Mouse (Mus musculus) hindbrain, embryonic 14.5 days (tissue): ENCODE data around the gene Btbd8. TPM values are rescaled to one million over a fixed set of nuclear protein-coding genes. Genes with fewer than 3 reads are reported as not detected.

Experiments
- ATAC-seq: fragments of 200-750 bp; cut with Nextera tagmentation; 2 replicates; pipeline ENCODE4 v1.8.0; 2017; ENCODE audit warnings: moderate number of reproducible peaks, mild to moderate bottlenecking, moderate TSS enrichment, moderate library complexity; ENCODE audit not compliant: low FRiP score
- DNase-seq: peaks from one replicate; pipeline ENCODE4 v3.0.0-alpha.2; 2015; ENCODE audit warnings: low spot score
- H3K27ac ChIP-seq: fragments of 300-500 bp; sonication (generic); 2 replicates; pipeline ENCODE4 v1.5.1; 2014; ENCODE audit warnings: mild to moderate bottlenecking, moderate library complexity
- H3K27me3 ChIP-seq: fragments of 300-500 bp; sonication (generic); 2 replicates; pipeline ENCODE4 v1.6.1; 2014; ENCODE audit warnings: mild to moderate bottlenecking, low read length, mixed read lengths; ENCODE audit not compliant: control insufficient read depth, insufficient read depth
- H3K36me3 ChIP-seq: fragments of 300-500 bp; sonication (generic); replicated peaks from 2 replicates; pipeline ENCODE4 v1.6.1; 2014; ENCODE audit not compliant: control insufficient read depth, insufficient read depth
- H3K4me1 ChIP-seq: fragments of 300-500 bp; sonication (generic); replicated peaks from 2 replicates; pipeline ENCODE4 v1.6.1; 2014; ENCODE audit warnings: antibody characterized with exemption, low read length, mixed read lengths; ENCODE audit not compliant: control insufficient read depth, insufficient read depth
- H3K4me2 ChIP-seq: fragments of 300-500 bp; sonication (generic); replicated peaks from 2 replicates; pipeline ENCODE4 v1.6.1; 2014; ENCODE audit warnings: mild to moderate bottlenecking, moderate library complexity
- H3K4me3 ChIP-seq: fragments of 300-500 bp; sonication (generic); replicated peaks from 2 replicates; pipeline ENCODE4 v1.5.1; 2014; ENCODE audit warnings: mild to moderate bottlenecking, low read length
- H3K9ac ChIP-seq: fragments of 300-500 bp; sonication (generic); 2 replicates; pipeline ENCODE4 v1.6.1; 2014
- H3K9me3 ChIP-seq: fragments of 300-500 bp; sonication (generic); 2 replicates; pipeline ENCODE4 v1.6.1; 2016; ENCODE audit warnings: low read length; ENCODE audit not compliant: control insufficient read depth
- WGBS: fragments of 180-500 bp; shearing (Covaris S2); extraction: QIAGEN DNeasy Blood & Tissue Kit; methylation state at CpG from one replicate; pipeline ENCODE4 v1.1.7; 2014; 5-methylcytosine and 5-hydroxymethylcytosine counted together
- polyA plus RNA-seq: library from polyadenylated mRNA; unstranded; fragments of >200 nt; fragmentation: Nextera tagmentation; extraction: Ambion mirVana; gene quantifications from 2 replicates; pipeline ENCODE4 v1.2.1, GENCODE M21; 2014

Btbd8 gene
- polyA plus RNA-seq, 1 experiment from 2014 or later = 17.9 TPM

- Histone ChIP-seq H3K27ac (no peak overlapping the region), H3K9ac (no peak overlapping the region), H3K4me1 (no peaks in the 10 kb centered on the region), H3K4me2 (no peak overlapping the region), H3K36me3 (no peaks in the 10 kb centered on the region), H3K27me3 (no peaks in the 10 kb centered on the region), H3K4me3 (no peak overlapping the region), H3K9me3 (no peaks in the 10 kb centered on the region)
- WGBS = 69% methylated on average over 4 of the region's 4 CpGs
- no peak for DNase-seq
- no peak for ATAC-seq
Observed at GRCm38 (mm10) chr5:107411326-107411725, 26.5 kb upstream of the Btbd8 start.

- Histone ChIP-seq H3K4me3 (no peak overlapping the region), H3K9me3 (no peaks in the 10 kb centered on the region), H3K4me1 (no peaks in the 10 kb centered on the region), H3K36me3 (no peaks in the 10 kb centered on the region), H3K27me3 (no peaks in the 10 kb centered on the region), H3K4me2 (no peak overlapping the region), H3K9ac (no peak overlapping the region), H3K27ac (no peak overlapping the region)
- 84% methylated on average over 2 of the region's 2 CpGs for WGBS
- no peak for ATAC-seq
- DNase-seq = no peak
Observed at GRCm38 (mm10) chr5:107412285-107412684, 25.5 kb upstream of the Btbd8 start.

- no peak overlapping the region for H3K4me3 ChIP-seq
- no peak overlapping the region for H3K9ac ChIP-seq
- H3K36me3 ChIP-seq = no peaks in the 10 kb centered on the region
- no peak for ATAC-seq
- H3K27ac ChIP-seq = no peak overlapping the region
- H3K4me2 ChIP-seq = no peak overlapping the region
- DNase-seq = no peak
- WGBS = 78% methylated on average over 2 of the region's 2 CpGs
- no peaks in the 10 kb centered on the region for H3K9me3 ChIP-seq
- no peaks in the 10 kb centered on the region for H3K27me3 ChIP-seq
- no peaks in the 10 kb centered on the region for H3K4me1 ChIP-seq
Observed at GRCm38 (mm10) chr5:107415098-107415497, 22.7 kb upstream of the Btbd8 start.

- Histone ChIP-seq H3K4me3 (no peak overlapping the region), H3K9ac (no peak overlapping the region), H3K27ac (no peak overlapping the region), H3K4me2 (no peak overlapping the region), H3K27me3 (no peaks in the 10 kb centered on the region), H3K4me1 (no peaks in the 10 kb centered on the region), H3K36me3 (no peaks in the 10 kb centered on the region), H3K9me3 (no peaks in the 10 kb centered on the region)
- DNase-seq = no peak
- ATAC-seq = no peak
- 72% methylated on average over 1 of the region's 1 CpGs for WGBS
Observed at GRCm38 (mm10) chr5:107421676-107422075, 16.1 kb upstream of the Btbd8 start.

GRCm38 (mm10) chr5:107431249-107431648 is 6.5 kb upstream of the Btbd8 start, which contains the start of gene Lpcat2b:
Gene Lpcat2b, plus strand, starts transcription at chr5:107431549.
- Histone ChIP-seq H3K9me3 (no peaks in the 10 kb centered on the region), H3K4me2 (no peak within 1 kb of the TSS), H3K27me3 (no peaks in the 10 kb centered on the region), H3K27ac (no peak within 1 kb of the TSS), H3K36me3 (no peaks in the 10 kb centered on the region), H3K9ac (no peak within 1 kb of the TSS), H3K4me3 (no peak within 1 kb of the TSS), H3K4me1 (no peaks in the 10 kb centered on the region)
- whole genome bisulfite sequencing = 79% methylated on average over 3 of the region's 3 CpGs
- ATAC-seq = no peak
- DNase-seq = no peak

GRCm38 (mm10) chr5:107434001-107434400 is 3.8 kb upstream of the Btbd8 start:
- ATAC-seq (no peak), DNase-seq (no peak)
- peaks cover 10% of the 10 kb centered on the region; the same call in 1 of the 2 replicates for H3K4me1 ChIP-seq
- WGBS = 88% methylated on average over 5 of the region's 5 CpGs
- H3K4me2 ChIP-seq = no peak overlapping the region
- no peak overlapping the region for H3K4me3 ChIP-seq
- H3K9me3 ChIP-seq = no peaks in the 10 kb centered on the region
- no peaks in the 10 kb centered on the region for H3K36me3 ChIP-seq
- H3K27ac ChIP-seq = no peak overlapping the region
- H3K9ac ChIP-seq = no peak overlapping the region
- no peaks in the 10 kb centered on the region for H3K27me3 ChIP-seq

GRCm38 (mm10) chr5:107436185-107436584 is 1.6 kb upstream of the Btbd8 start:
- H3K27me3 ChIP-seq = no peaks in the 10 kb centered on the region
- H3K9me3 ChIP-seq = no peaks in the 10 kb centered on the region
- peaks cover 11% of the 10 kb centered on the region; the same call in 1 of the 2 replicates for H3K4me1 ChIP-seq
- no peak overlapping the region for H3K4me2 ChIP-seq
- DNase-seq (no peak), ATAC-seq (no peak)
- no peak overlapping the region for H3K27ac ChIP-seq
- H3K4me3 ChIP-seq = no peak overlapping the region
- no peak overlapping the region for H3K9ac ChIP-seq
- WGBS = 92% methylated on average over 5 of the region's 6 CpGs
- no peaks in the 10 kb centered on the region for H3K36me3 ChIP-seq

GRCm38 (mm10) chr5:107436587-107437209 is 1.1 kb upstream of the Btbd8 start:
- ATAC-seq = no peak
- DNase-seq = no peak
- Histone ChIP-seq H3K27me3 (no peaks in the 10 kb centered on the region), H3K36me3 (no peaks in the 10 kb centered on the region), H3K9me3 (no peaks in the 10 kb centered on the region), H3K4me3 (no peak overlapping the region), H3K4me2 (0 out of 2 replicates have a peak overlapping the region, but pooled peaks have one; percentile 64), H3K4me1 (peaks cover 11% of the 10 kb centered on the region; the same call in 1 of the 2 replicates), H3K9ac (no peak overlapping the region), H3K27ac (no peak overlapping the region; the same call in 1 of the 2 replicates)
- WGBS = 81% methylated on average over 6 of the region's 6 CpGs

GRCm38 (mm10) chr5:107438353-107438752 is 556 bp downstream of the Btbd8 start:
- DNase-seq (no peak), ATAC-seq (peak; percentile 18; the same call in 1 of the 2 replicates)
- 26% methylated on average over 7 of the region's 7 CpGs for WGBS
- H3K27me3 ChIP-seq = no peaks in the 10 kb centered on the region
- peak overlapping the region; percentile 83; the same call in 1 of the 2 replicates for H3K27ac ChIP-seq
- H3K9ac ChIP-seq = peak overlapping the region; percentile 93
- H3K4me2 ChIP-seq = peak overlapping the region; percentile 64
- no peaks in the 10 kb centered on the region for H3K9me3 ChIP-seq
- H3K4me1 ChIP-seq = peaks cover 11% of the 10 kb centered on the region; the same call in 1 of the 2 replicates
- H3K4me3 ChIP-seq = peak overlapping the region; percentile 76
- no peaks in the 10 kb centered on the region for H3K36me3 ChIP-seq
